Comparison of ENCODE assay signal across 19 mouse cellular contexts in genomic region chr7:79602006-79602405, GRCm38 (mm10). TPM values are rescaled to one million over a fixed set of nuclear protein-coding genes. Genes with fewer than 3 reads are reported as not detected.
"Had no signal": no experiment of that assay in that cellular context is flagged by ENCODE, and none has a peak within 500 bp of the region (broad histone marks: within the 10 kb centered on the region; RNA-seq: fewer than 3 reads in every experiment).

No protein-coding gene starts in this region.

- ATAC-seq: liver, postnatal 0 days; lung, postnatal 0 days; midbrain, embryonic 13.5 days; midbrain, embryonic 15.5 days had no signal

- H3K4me3 ChIP-seq: liver, embryonic 15.5 days; lung, embryonic 15.5 days; megakaryocyte, embryonic 14.5 days; midbrain, embryonic 13.5 days; midbrain, embryonic 15.5 days; neural tube, embryonic 12.5 days had no signal

- H3K4me1 ChIP-seq: liver, embryonic 15.5 days; neural tube, embryonic 12.5 days had no signal

- H3K36me3 ChIP-seq: liver, embryonic 15.5 days; lung, embryonic 15.5 days; midbrain, embryonic 13.5 days; midbrain, embryonic 15.5 days; neural tube, embryonic 12.5 days had no signal

- DNase-seq: liver, postnatal 0 days; lung, adult 2 months; lung, postnatal 14 days; lung, postnatal 36 days; right cerebral cortex, postnatal 14 days; thymus, adult 18-20 months; thymus, postnatal 14 days; thymus, postnatal 36 days had no signal

- H3K9ac ChIP-seq: liver, embryonic 15.5 days; liver, postnatal 0 days; lung, embryonic 15.5 days; midbrain, embryonic 13.5 days; midbrain, embryonic 15.5 days; neural tube, embryonic 12.5 days had no signal

- H3K4me2 ChIP-seq: liver, embryonic 15.5 days; lung, embryonic 15.5 days; midbrain, embryonic 13.5 days; midbrain, embryonic 15.5 days; neural tube, embryonic 12.5 days had no signal

- H3K9me3 ChIP-seq: liver, embryonic 15.5 days; lung, embryonic 15.5 days; megakaryocyte, embryonic 14.5 days; midbrain, embryonic 13.5 days; midbrain, embryonic 15.5 days; neural tube, embryonic 12.5 days had no signal

- H3K27ac ChIP-seq: liver, embryonic 15.5 days; lung, embryonic 15.5 days; macrophage; midbrain, embryonic 13.5 days; midbrain, embryonic 15.5 days; neural tube, embryonic 12.5 days had no signal

RNA-seq across cellular contexts. Expression of gene Rhcg, which starts 15.5 kb away (rescaled TPM):
- total RNA-seq: monocyte, adult 5-6 weeks; neutrophil, adult 5-6 weeks had no signal
- polyA plus RNA-seq: lung, adult 2 months; macrophage; stomach, embryonic 14.5 days had no signal
